Mouse (Mus musculus) limb, embryonic 12.5 days (tissue): Measurements from ENCODE around the gene Olfr642. TPM values are rescaled to one million over a fixed set of nuclear protein-coding genes. Genes with fewer than 3 reads are reported as not detected.

Source experiments
- ATAC-seq: fragments of 200-750 bp; cut with Nextera tagmentation; 2 replicates; pipeline ENCODE4 v1.8.0; 2017; ENCODE audit warnings: low read depth, moderate TSS enrichment; ENCODE audit not compliant: insufficient number of reproducible peaks, insufficient read depth, low FRiP score, low TSS enrichment
- H3K27ac ChIP-seq: fragments of 300-500 bp; sonication (generic); 2 replicates; pipeline ENCODE4 v1.5.1; 2016; ENCODE audit warnings: mild to moderate bottlenecking, moderate library complexity
- H3K27me3 ChIP-seq: fragments of 300-500 bp; sonication (generic); 2 replicates; pipeline ENCODE4 v1.6.1; 2016; ENCODE audit warnings: mild to moderate bottlenecking, moderate library complexity
- H3K36me3 ChIP-seq: fragments of 300-500 bp; sonication (generic); 2 replicates; pipeline ENCODE4 v1.6.1; 2016; ENCODE audit warnings: mild to moderate bottlenecking, moderate library complexity
- H3K4me1 ChIP-seq: fragments of 300-500 bp; sonication (generic); replicated peaks from 2 replicates; pipeline ENCODE4 v1.6.1; 2016
- H3K4me2 ChIP-seq: fragments of 300-500 bp; sonication (generic); 2 replicates; pipeline ENCODE4 v1.6.1; 2016; ENCODE audit warnings: mild to moderate bottlenecking, moderate library complexity
- H3K4me3 ChIP-seq: fragments of 300-500 bp; sonication (generic); replicated peaks from 2 replicates; pipeline ENCODE4 v1.5.1; 2016; ENCODE audit warnings: mild to moderate bottlenecking
- H3K9ac ChIP-seq: fragments of 300-500 bp; sonication (generic); replicated peaks from 2 replicates; pipeline ENCODE4 v1.6.1; 2016; ENCODE audit warnings: mild to moderate bottlenecking, moderate library complexity
- H3K9me3 ChIP-seq: fragments of 300-500 bp; sonication (generic); 2 replicates; pipeline ENCODE4 v1.6.1; 2016; ENCODE audit warnings: mild to moderate bottlenecking, moderate library complexity
- polyA plus RNA-seq: library from polyadenylated mRNA; unstranded; fragments of >200 nt; fragmentation: Nextera tagmentation; extraction: Ambion mirVana; gene quantifications from 2 replicates; pipeline ENCODE4 v1.2.1, GENCODE M21; 2016

Olfr642 gene
- polyA plus RNA-seq, 1 experiment from 2014 or later: not detected

DNA sequence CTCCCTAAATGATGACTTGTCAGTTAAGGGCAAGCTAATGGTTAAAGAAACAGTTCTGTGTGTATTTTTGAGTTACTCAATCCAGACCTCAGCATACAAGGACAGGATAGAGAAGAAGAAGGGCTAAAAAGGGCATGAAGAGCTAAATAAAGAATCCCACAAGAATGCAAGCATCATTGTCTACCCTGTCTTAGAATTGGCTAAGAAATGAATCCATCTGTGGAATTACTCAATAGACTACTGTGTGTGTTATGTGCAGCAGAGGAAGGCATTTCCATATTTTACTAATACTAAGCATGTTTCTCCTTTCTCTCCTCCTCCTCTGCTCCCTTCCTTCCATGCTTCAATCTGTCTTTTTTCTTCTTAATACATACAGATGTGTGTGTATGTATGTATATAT is 53.3 kb downstream of the Olfr642 start:
- Histone ChIP-seq H3K9me3 (no peaks in the 10 kb centered on the region), H3K36me3 (no peaks in the 10 kb centered on the region), H3K27ac (no peak overlapping the region), H3K4me3 (no peak overlapping the region), H3K4me1 (no peaks in the 10 kb centered on the region), H3K27me3 (no peaks in the 10 kb centered on the region), H3K9ac (no peak overlapping the region), H3K4me2 (no peak overlapping the region)
- ATAC-seq: no peak

DNA sequence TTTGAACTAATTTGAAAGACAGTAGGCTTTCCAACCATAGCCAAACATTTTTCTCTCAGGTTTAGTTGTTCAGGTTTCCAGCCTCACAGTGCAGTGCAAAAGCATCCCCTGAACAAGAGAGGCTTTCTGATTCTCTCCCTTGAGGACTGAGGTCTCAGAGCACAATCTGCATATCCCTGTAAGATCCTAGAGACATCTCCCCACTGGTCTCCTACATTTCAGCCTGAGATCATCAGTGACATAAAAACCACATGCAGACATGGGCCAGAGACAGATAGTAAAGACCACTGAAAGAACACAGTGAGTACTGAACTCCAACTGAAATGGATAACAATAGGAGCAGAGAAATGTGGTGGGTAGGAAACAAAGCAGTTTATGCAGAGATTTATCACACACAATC is 54.0 kb downstream of the Olfr642 start, which contains the start of gene Olfr638:
Gene Olfr638, plus strand, starts transcription at position 301 of the 400 bp plus-strand sequence.
- Histone ChIP-seq H3K9ac (no peak within 1 kb of the TSS), H3K4me1 (no peaks in the 10 kb centered on the region), H3K36me3 (no peaks in the 10 kb centered on the region), H3K27me3 (no peaks in the 10 kb centered on the region), H3K4me2 (no peak within 1 kb of the TSS), H3K27ac (no peak within 1 kb of the TSS), H3K9me3 (no peaks in the 10 kb centered on the region), H3K4me3 (no peak within 1 kb of the TSS)
- no peak for ATAC-seq

Other genes with a start within 250 kb of the Olfr642 start
- gene Hbb-bt, start 238.7 kb downstream of the Olfr642 start, polyA plus RNA-seq: 836 and 850 TPM in 2 replicates
- gene Hbb-bs, start 224.6 kb downstream of the Olfr642 start, polyA plus RNA-seq: 651 and 737 TPM in 2 replicates
- not detected in 2 replicates for gene Hbb-bh2, start 212.1 kb downstream of the Olfr642 start, polyA plus RNA-seq
- gene Hbb-bh1, start 209.5 kb downstream of the Olfr642 start, polyA plus RNA-seq: 615 and 622 TPM in 2 replicates
- gene Hbb-y, start 199.4 kb downstream of the Olfr642 start, polyA plus RNA-seq: 8,935 and 9,118 TPM in 2 replicates
- gene Olfr66, start 166.4 kb downstream of the Olfr642 start, polyA plus RNA-seq: not detected in 2 replicates
- not detected in 2 replicates for gene Olfr64, start 158.2 kb downstream of the Olfr642 start, polyA plus RNA-seq
- not detected in 2 replicates for gene Olfr65, start 149.2 kb downstream of the Olfr642 start, polyA plus RNA-seq
- not detected in 2 replicates for gene Olfr631, start 123.8 kb downstream of the Olfr642 start, polyA plus RNA-seq
- gene Olfr632, start 118.3 kb downstream of the Olfr642 start, polyA plus RNA-seq: not detected in 2 replicates
- gene Olfr633, start 108.2 kb downstream of the Olfr642 start, polyA plus RNA-seq: not detected in 2 replicates
- not detected in 2 replicates for gene Olfr635, start 81.5 kb downstream of the Olfr642 start, polyA plus RNA-seq
- not detected in 2 replicates for gene Olfr638, start 53.9 kb downstream of the Olfr642 start, polyA plus RNA-seq
- gene Olfr639, start 35.4 kb downstream of the Olfr642 start, polyA plus RNA-seq: not detected in 2 replicates
- not detected in 2 replicates for gene Olfr640, start 27.1 kb downstream of the Olfr642 start, polyA plus RNA-seq
- not detected in 2 replicates for gene Olfr641, start 17.2 kb downstream of the Olfr642 start, polyA plus RNA-seq
- not detected in 2 replicates for gene 4930516K23Rik, start 8.8 kb upstream of the Olfr642 start, polyA plus RNA-seq
- not detected in 2 replicates for gene Olfr644, start 19.2 kb upstream of the Olfr642 start, polyA plus RNA-seq
- gene Olfr645, start 32.8 kb upstream of the Olfr642 start, polyA plus RNA-seq: not detected in 2 replicates
- gene Olfr646, start 52.2 kb upstream of the Olfr642 start, polyA plus RNA-seq: not detected in 2 replicates
- not detected in 2 replicates for gene Ubqln5, start 77.2 kb upstream of the Olfr642 start, polyA plus RNA-seq
- not detected in 2 replicates for gene Olfr643, start 84.7 kb upstream of the Olfr642 start, polyA plus RNA-seq
- gene Ubqln3, start 90.6 kb upstream of the Olfr642 start, polyA plus RNA-seq: not detected in 2 replicates
- gene Ubqlnl, start 97.9 kb upstream of the Olfr642 start, polyA plus RNA-seq: not detected in 2 replicates
- not detected in 2 replicates for gene Olfm5, start 112.2 kb upstream of the Olfr642 start, polyA plus RNA-seq
- gene Olfr648, start 130.7 kb upstream of the Olfr642 start, polyA plus RNA-seq: 0.23 and 0.26 TPM in 2 replicates
- not detected in 2 replicates for gene Olfr649, start 143.3 kb upstream of the Olfr642 start, polyA plus RNA-seq
- 2.2 and 2.8 TPM in 2 replicates for gene Trim6, start 166.1 kb upstream of the Olfr642 start, polyA plus RNA-seq
- gene Trim34a, start 191.8 kb upstream of the Olfr642 start, polyA plus RNA-seq: 0.93 and 1.4 TPM in 2 replicates
- gene Trim5, start 235.4 kb upstream of the Olfr642 start, polyA plus RNA-seq: 0.08 and 0.09 TPM in 2 replicates